Mouse (Mus musculus) urinary bladder, adult 18-20 months (tissue): ENCODE measurements around the gene Cited2.

Source experiments
- DNase-seq, 2 experiments: peaks; one replicate each; pipeline ENCODE4 v3.0.0; 2022; ENCODE audit warnings: low spot score in 2 of 2, mixed read lengths in 2 of 2

Cited2 gene

GRCm38 (mm10) chr10:17722653-17723410 lies at the start of gene Cited2:
TSS of gene Cited2 (plus strand) at chr10:17723218.
- peak; percentile 97 to 100 for DNase-seq

GRCm38 (mm10) chr10:17674454-17674853 lies 48.6 kb upstream of the Cited2 start:
- no peak for DNase-seq

- no peak for DNase-seq
Measured at GRCm38 (mm10) chr10:17674869-17675268, 48.1 kb upstream of the Cited2 start.

GRCm38 (mm10) chr10:17676464-17676863 lies 46.6 kb upstream of the Cited2 start:
- no peak for DNase-seq

- DNase-seq = no peak
Measured at GRCm38 (mm10) chr10:17677308-17677707, 45.7 kb upstream of the Cited2 start.

GRCm38 (mm10) chr10:17680432-17681382 lies 42.3 kb upstream of the Cited2 start:
- DNase-seq = no peak

- DNase-seq = no peak
Measured at GRCm38 (mm10) chr10:17681386-17681785, 41.6 kb upstream of the Cited2 start.

GRCm38 (mm10) chr10:17683852-17684428 lies 39.1 kb upstream of the Cited2 start:
- DNase-seq = no peak

- DNase-seq = no peak
Measured at GRCm38 (mm10) chr10:17689806-17690205, 33.2 kb upstream of the Cited2 start.

GRCm38 (mm10) chr10:17691709-17692108 lies 31.3 kb upstream of the Cited2 start:
- no peak for DNase-seq

GRCm38 (mm10) chr10:17695801-17696200 lies 27.2 kb upstream of the Cited2 start:
- DNase-seq = no peak

- no peak for DNase-seq
Measured at GRCm38 (mm10) chr10:17697376-17698265, 25.4 kb upstream of the Cited2 start.

- DNase-seq = no peak
Measured at GRCm38 (mm10) chr10:17705466-17705973, 17.5 kb upstream of the Cited2 start.

- no peak for DNase-seq
Measured at GRCm38 (mm10) chr10:17710753-17711152, 12.3 kb upstream of the Cited2 start.

GRCm38 (mm10) chr10:17719009-17719570 lies 3.9 kb upstream of the Cited2 start:
- no peak for DNase-seq

- DNase-seq = no peak
Measured at GRCm38 (mm10) chr10:17719646-17720045, 3.4 kb upstream of the Cited2 start.

- DNase-seq = no peak
Measured at GRCm38 (mm10) chr10:17720891-17721601, 2.0 kb upstream of the Cited2 start.

- peak in 1 of 2 experiments; percentile 19 for DNase-seq
Measured at GRCm38 (mm10) chr10:17721602-17722121, 1.4 kb upstream of the Cited2 start.

GRCm38 (mm10) chr10:17722158-17722557 lies 860 bp upstream of the Cited2 start:
- peak; percentile 88 to 97 for DNase-seq

- DNase-seq = no peak
Measured at GRCm38 (mm10) chr10:17723421-17723841, 413 bp downstream of the Cited2 start.
